18 mouse cellular contexts compared by ENCODE assay signal in the genomic region with DNA sequence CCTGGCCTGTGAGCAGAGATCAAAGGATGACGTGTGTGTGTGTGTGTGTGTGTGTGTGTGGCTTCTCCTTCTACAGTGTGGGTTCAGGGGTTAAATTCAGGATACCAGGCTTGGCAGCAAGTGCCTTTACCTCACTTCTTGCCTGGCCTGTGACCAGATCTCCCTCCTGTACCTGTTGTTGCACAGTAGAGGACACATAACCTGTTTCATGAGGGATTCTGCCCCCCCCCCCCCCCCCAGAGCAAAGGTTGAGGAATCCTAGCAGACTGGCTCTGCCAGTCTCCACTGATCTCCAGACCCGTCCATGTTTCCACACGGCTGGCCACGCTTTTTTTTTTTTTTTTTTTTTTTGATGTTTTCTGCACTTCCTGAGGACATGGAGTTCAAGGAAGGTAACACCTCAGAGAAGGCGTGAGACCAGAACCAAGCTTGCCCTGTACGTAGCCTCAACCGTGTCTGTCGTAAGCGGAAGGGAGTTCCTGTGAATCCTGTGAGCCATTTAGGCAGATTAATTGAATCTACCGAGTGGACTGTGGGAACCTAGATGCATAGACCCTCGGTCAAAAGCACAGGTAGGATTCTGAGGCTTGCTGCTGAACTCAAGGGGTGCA.
DNase-seq lines count a peak whose midpoint lies in the region; ATAC-seq and TF ChIP-seq lines count a peak whose summit lies in the region.
"Had no signal": no experiment of that assay in that cellular context is flagged by ENCODE, and none has a peak within 500 bp of the region (broad histone marks: within the 10 kb centered on the region; RNA-seq: fewer than 3 reads in every experiment).

No protein-coding gene starts in this region.

- 60% methylated on average over 11 of the region's 11 CpGs for WGBS in bone marrow, adult 2 months
- 69% methylated on average over 11 of the region's 11 CpGs for WGBS in heart, embryonic 11.5 days (ENCODE audit: insufficient replicate concordance)

- no peaks in the 10 kb centered on the region for H3K36me3 ChIP-seq in heart, embryonic 11.5 days (ENCODE audit: control insufficient read depth, insufficient read depth, low read length)
- H3K36me3 ChIP-seq: embryonic facial prominence, embryonic 13.5 days; forebrain, embryonic 15.5 days; limb, embryonic 15.5 days; lung, embryonic 15.5 days had no signal

- DNase-seq in kidney, adult 11 months, result peak; percentile 73
- no peak for DNase-seq in kidney, postnatal 4 days
- DNase-seq in kidney, adult 8-10 months, result peak; percentile 67 to 68
- DNase-seq in kidney, postnatal 36 days, result peak; percentile 68 to 80
- DNase-seq in layer of hippocampus, postnatal 25 days (ENCODE audit: extremely low spot score in 1 of 2, low spot score in 1 of 2), result no peak
- DNase-seq: adrenal gland, adult 8-10 months; gastrocnemius, postnatal 36 days; thymus, postnatal 14 days had no signal

- H3K4me2 ChIP-seq in heart, embryonic 11.5 days, result no peak overlapping the region
- H3K4me2 ChIP-seq: embryonic facial prominence, embryonic 13.5 days; forebrain, embryonic 15.5 days; limb, embryonic 15.5 days; lung, embryonic 15.5 days had no signal

- no peaks in the 10 kb centered on the region for H3K9me3 ChIP-seq in heart, embryonic 11.5 days (replicated peaks; ENCODE audit: control insufficient read depth, low read length)
- H3K9me3 ChIP-seq: embryonic facial prominence, embryonic 13.5 days; forebrain, embryonic 15.5 days; hindbrain, embryonic 10.5 days; limb, embryonic 15.5 days; lung, embryonic 15.5 days had no signal

- no peak for ATAC-seq in heart, embryonic 11.5 days (replicated peaks; ENCODE audit: insufficient number of reproducible peaks, low FRiP score, low TSS enrichment)
- ATAC-seq: CD4-positive, CD25-positive, alpha-beta regulatory T cell, adult 4 months; forebrain, embryonic 15.5 days; midbrain, embryonic 16.5 days; Patski had no signal

- no peaks in the 10 kb centered on the region for H3K27me3 ChIP-seq in heart, embryonic 11.5 days (ENCODE audit: control insufficient read depth, insufficient read depth, low read length)
- H3K27me3 ChIP-seq: embryonic facial prominence, embryonic 13.5 days; forebrain, embryonic 15.5 days; limb, embryonic 15.5 days; lung, embryonic 15.5 days; Patski had no signal

- H3K27ac ChIP-seq in bone marrow, adult 2 months (ENCODE audit: control insufficient read depth, insufficient read depth, low read depth, low read length, poor library complexity), result no peak overlapping the region
- H3K27ac ChIP-seq in heart, embryonic 11.5 days (ENCODE audit: low read depth, low read length), result no peak overlapping the region
- H3K27ac ChIP-seq: embryonic facial prominence, embryonic 13.5 days; forebrain, embryonic 15.5 days; hindbrain, embryonic 10.5 days; limb, embryonic 15.5 days; lung, embryonic 15.5 days had no signal

- H3K4me1 ChIP-seq in bone marrow, adult 2 months (ENCODE audit: control insufficient read depth, insufficient read depth, low read length), result peaks cover 3% of the 10 kb centered on the region
- peaks cover 22% of the 10 kb centered on the region for H3K4me1 ChIP-seq in heart, embryonic 11.5 days (ENCODE audit: control insufficient read depth, insufficient read depth, low read length)
- H3K4me1 ChIP-seq: lung, embryonic 15.5 days had no signal

- no peak overlapping the region for H3K4me3 ChIP-seq in bone marrow, adult 2 months (replicated peaks; ENCODE audit: control insufficient read depth, low read depth, low read length)
- H3K4me3 ChIP-seq in heart, embryonic 11.5 days (ENCODE audit: low read depth, low read length), result no peak overlapping the region
- H3K4me3 ChIP-seq: embryonic facial prominence, embryonic 13.5 days; forebrain, embryonic 15.5 days; hindbrain, embryonic 10.5 days; limb, embryonic 15.5 days; lung, embryonic 15.5 days had no signal

- 0 out of 2 replicates have a peak, but pooled peaks have one; percentile 3 for TF ChIP-seq CTCF in bone marrow, adult 2 months (IDR thresholded peaks at IDR 0.05; ENCODE audit: control insufficient read depth, insufficient read depth, low read length)

- TF ChIP-seq POLR2A in bone marrow, adult 2 months (IDR thresholded peaks at IDR 0.05; ENCODE audit: borderline replicate concordance, control insufficient read depth, low read depth, low read length), result no peak

- H3K9ac ChIP-seq in heart, embryonic 11.5 days (ENCODE audit: low read depth, low read length), result no peak overlapping the region
- H3K9ac ChIP-seq: embryonic facial prominence, embryonic 13.5 days; forebrain, embryonic 15.5 days; limb, embryonic 15.5 days; lung, embryonic 15.5 days had no signal

Comparison
In these comparisons a context has a peak if more than half of its experiments do, and no peak if none do; other contexts are left out.
1. DNase-seq: peak in kidney, adult 11 months (single experiment), kidney, adult 8-10 months (2 of 2) and kidney, postnatal 36 days (2 of 2); none in kidney, postnatal 4 days (0 of 2) and layer of hippocampus, postnatal 25 days (0 of 2).